Mouse (Mus musculus) cerebellum, adult 2 months (tissue): ENCODE measurements at regions not wholly inside any gene's neighbourhood (a gene's known extent, or its start where the extent isn't known, plus 50 kb on each side); places are given as distances from the start of the nearest gene placed in this dataset.

Source experiments
- DNase-seq, 2 experiments: peaks; one replicate each; pipeline ENCODE4 v3.0.0; 2021
- H3K27ac ChIP-seq: fragments of 200-500 bp; 2 replicates; pipeline ENCODE4 v1.5.1; 2012; ENCODE audit warnings: low read length, control low read depth, inconsistent platforms; ENCODE audit not compliant: insufficient read depth
- H3K27me3 ChIP-seq: fragments of 200-500 bp; 2 replicates; pipeline ENCODE4 v1.6.1; 2012; ENCODE audit warnings: inconsistent platforms, mild to moderate bottlenecking, low read length, moderate library complexity; ENCODE audit not compliant: control insufficient read depth, insufficient read depth
- H3K4me1 ChIP-seq: fragments of 200-500 bp; 2 replicates; pipeline ENCODE4 v1.6.1; 2011; ENCODE audit warnings: low read length; ENCODE audit not compliant: control insufficient read depth, insufficient read depth
- H3K4me3 ChIP-seq: fragments of 200-500 bp; replicated peaks from 2 replicates; pipeline ENCODE3; 2011; ENCODE audit warnings: mild to moderate bottlenecking, low read depth, low read length, control low read depth; ENCODE audit not compliant: insufficient read depth
- CTCF ChIP-seq: fragments of 200-500 bp; IDR thresholded peaks from 2 replicates; pipeline ENCODE4 v1.5.1; 2011; ENCODE audit warnings: low read depth, mild to moderate bottlenecking, control low read depth, low read length, moderate library complexity, borderline replicate concordance; ENCODE audit not compliant: insufficient read depth
- POLR2A ChIP-seq: fragments of 200-500 bp; IDR thresholded peaks from 2 replicates; pipeline ENCODE4 v1.6.1; 2011; ENCODE audit warnings: low read length, control low read depth, borderline replicate concordance; ENCODE audit not compliant: insufficient read depth
- WGBS: fragments of 180-500 bp; shearing (Covaris S2); methylation state at CpG from one replicate; pipeline ENCODE4 v1.1.7; 2018; 5-methylcytosine and 5-hydroxymethylcytosine counted together

DNA sequence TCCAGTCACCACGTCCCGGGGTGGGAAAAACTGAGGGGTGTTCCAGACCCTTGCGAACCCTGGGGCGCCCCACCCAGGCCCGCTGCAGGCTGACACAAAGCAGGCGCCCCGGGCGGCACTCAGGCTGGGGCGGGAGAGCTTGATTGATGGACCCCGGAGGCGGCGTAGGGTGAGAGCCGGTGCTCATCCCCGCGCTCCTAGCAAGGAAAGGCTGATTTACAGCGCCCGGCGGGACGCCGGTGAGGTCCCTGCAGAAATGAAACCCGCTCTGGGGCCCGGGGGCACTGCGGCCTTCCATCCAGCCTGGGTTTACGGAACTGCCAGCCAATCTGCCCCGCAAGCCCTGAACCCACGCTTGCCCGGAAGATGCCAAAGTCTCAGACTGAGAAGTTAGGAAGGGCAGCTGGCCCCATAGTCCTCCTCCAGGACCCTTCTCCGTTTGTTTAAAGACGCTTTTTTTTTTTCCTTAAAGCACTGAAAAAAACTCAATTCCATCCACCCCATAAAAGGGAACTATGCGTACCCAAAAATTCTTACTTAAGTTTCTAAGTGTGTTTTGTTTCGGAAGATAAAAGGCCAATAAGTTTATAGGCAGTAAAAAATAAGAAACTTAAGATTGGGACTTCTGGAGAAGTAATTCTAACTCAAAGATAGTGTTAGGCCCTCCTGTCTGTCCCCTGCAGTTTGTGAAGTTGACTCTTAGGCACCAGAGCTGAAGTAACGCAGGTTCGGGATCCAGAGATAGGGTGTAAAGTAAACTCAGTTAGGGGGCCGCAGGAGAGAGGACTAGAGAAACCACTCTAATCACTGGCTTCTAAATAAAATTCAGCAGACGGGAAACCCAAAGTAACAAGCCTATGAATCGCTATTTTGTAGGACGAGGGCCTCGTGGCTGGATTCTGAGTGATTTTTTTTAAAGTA lies 263.4 kb upstream of the Nfe2l3 start:
- no peak for TF ChIP-seq CTCF
- no peak for TF ChIP-seq POLR2A
- WGBS = 38% methylated on average over 38 of the region's 38 CpGs
- no peak overlapping the region for H3K4me3 ChIP-seq
- H3K27ac ChIP-seq = no peak overlapping the region
- peaks cover 14% of the 10 kb centered on the region; the same call in 1 of the 2 replicates for H3K27me3 ChIP-seq
- no peaks in the 10 kb centered on the region for H3K4me1 ChIP-seq
- no peak for DNase-seq

DNA sequence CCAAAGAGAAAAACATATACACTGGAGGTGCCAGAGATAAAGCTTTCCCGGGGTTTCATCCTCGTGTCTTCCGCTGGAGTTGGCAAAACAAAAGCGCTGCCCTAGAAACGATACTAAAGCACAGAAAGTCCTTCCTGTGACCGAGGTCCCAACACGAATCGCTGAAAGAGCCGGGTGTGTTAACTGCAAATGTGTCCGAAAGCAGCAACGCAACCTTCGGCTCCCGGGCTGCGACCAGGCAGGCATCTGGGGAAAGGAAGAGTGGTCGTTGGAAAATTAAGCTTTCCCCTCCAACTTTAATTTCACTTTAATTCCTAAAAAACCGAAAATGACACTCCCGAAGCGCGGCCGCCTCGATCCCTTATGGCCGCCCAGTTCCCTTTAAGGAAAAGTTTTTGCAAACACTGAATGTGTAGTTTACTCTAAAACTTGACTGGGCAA lies 262.5 kb upstream of the Nfe2l3 start:
- no peak overlapping the region for H3K27ac ChIP-seq

DNA sequence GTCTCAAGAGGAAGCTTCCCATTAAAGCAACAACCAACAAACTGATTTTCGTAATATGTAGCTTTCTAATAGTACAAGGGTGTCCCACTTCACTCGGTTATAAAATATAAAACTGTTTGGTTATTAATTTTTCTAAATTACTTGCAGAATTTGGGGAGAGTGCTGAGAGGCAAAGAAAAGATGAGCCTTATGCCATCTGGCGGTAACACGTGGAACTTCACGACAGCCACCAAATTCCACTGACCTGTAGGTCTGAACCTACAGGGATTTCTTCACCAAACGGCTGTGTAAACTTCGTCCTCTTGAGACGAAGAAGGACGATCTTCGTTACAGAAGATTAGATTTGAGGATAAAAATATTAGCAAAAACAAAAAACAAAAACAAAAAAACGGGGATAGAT lies 262.1 kb upstream of the Nfe2l3 start:
- Histone ChIP-seq H3K27me3 (peaks cover 16% of the 10 kb centered on the region; the same call in 1 of the 2 replicates), H3K27ac (no peak overlapping the region), H3K4me3 (no peak overlapping the region), H3K4me1 (no peaks in the 10 kb centered on the region)
- peak; percentile 54 for TF ChIP-seq CTCF
- no peak for TF ChIP-seq POLR2A
- WGBS = 6% methylated on average over 11 of the region's 11 CpGs
- peak in 1 of 2 experiments; percentile 36 for DNase-seq

More for the DNA sequence above, 262.5 kb upstream of the Nfe2l3 start:
- WGBS = 20% methylated on average over 22 of the region's 22 CpGs
- DNase-seq = no peak
- no peaks in the 10 kb centered on the region for H3K4me1 ChIP-seq
- no peak overlapping the region for H3K4me3 ChIP-seq
- TF ChIP-seq CTCF (no peak), POLR2A (no peak)
- peaks cover 15% of the 10 kb centered on the region; the same call in 1 of the 2 replicates for H3K27me3 ChIP-seq

DNA sequence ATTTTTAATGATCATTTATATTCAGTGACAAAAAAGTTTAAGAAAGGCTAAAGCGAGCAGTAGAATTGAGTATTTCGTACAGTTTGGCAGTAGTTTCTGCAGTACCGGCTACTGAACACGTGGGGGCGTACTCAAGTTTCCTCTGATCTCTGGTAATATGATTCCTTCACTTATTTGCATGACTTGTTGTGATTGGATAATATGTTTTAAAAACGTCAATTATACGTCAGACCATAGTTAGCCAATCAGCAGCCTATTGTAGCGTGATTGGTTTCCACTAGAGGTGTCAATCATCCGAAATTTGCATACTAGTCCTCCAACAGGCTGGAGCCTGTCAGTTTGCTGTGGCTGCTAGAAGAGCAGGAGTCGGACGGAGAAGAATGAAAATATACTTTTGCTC lies 261.6 kb upstream of the Nfe2l3 start:
- H3K4me1 ChIP-seq = no peaks in the 10 kb centered on the region
- TF ChIP-seq CTCF (no peak), POLR2A (no peak)
- no peak overlapping the region for H3K4me3 ChIP-seq
- no peak for DNase-seq
- 6% methylated on average over 11 of the region's 11 CpGs for WGBS
- H3K27ac ChIP-seq = no peak overlapping the region
- H3K27me3 ChIP-seq = peaks cover 16% of the 10 kb centered on the region; the same call in 1 of the 2 replicates

DNA sequence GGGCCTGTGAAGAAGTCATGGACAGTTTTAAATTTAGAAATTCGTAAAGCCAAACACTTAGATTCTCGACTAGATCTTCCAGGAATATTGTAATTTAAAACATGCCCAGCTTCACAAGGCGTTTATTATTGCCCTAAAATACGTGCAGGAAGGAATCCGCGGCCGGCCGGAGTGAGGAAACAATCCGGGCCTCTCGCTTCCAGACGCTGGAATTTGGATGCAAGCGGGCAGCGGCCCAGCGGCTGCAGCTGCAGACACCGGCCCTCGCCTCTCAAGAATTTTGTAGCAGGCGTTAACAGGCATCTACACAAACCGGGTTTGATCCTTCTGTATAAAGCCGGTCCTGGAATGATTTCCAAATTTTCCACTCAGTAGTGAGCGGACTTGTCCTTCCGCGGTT lies 260.7 kb upstream of the Nfe2l3 start:
- Histone ChIP-seq H3K4me1 (no peaks in the 10 kb centered on the region), H3K27me3 (peaks cover 19% of the 10 kb centered on the region; the same call in 1 of the 2 replicates), H3K4me3 (no peak overlapping the region), H3K27ac (no peak overlapping the region)
- 14% methylated on average over 22 of the region's 22 CpGs for WGBS
- DNase-seq = peak in 1 of 2 experiments; percentile 27
- no peak for TF ChIP-seq CTCF
- TF ChIP-seq POLR2A = no peak

DNA sequence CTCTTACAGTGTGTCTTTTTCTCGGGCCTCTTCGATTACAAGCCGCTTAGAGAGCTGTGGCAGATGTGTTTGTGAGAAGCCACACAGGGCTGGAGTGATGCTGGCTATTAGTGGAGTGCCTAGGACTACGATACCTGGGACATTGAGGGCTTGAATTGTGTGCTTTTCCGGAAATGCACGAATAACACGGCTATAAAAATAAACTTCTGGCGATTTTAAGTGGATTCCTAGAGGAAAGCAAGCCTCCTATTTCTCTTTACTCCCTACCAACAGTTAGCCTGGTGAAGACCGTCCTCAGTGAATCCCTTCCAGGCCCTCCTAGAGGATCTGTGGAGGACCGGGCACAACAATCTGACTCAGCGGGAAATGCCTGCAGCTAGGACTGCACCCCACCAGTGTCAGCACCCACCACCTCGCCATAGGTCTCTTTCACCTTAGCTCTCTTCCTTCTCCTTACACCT lies 260.1 kb upstream of the Nfe2l3 start:
- Histone ChIP-seq H3K4me3 (no peak overlapping the region), H3K27ac (no peak overlapping the region), H3K4me1 (no peaks in the 10 kb centered on the region), H3K27me3 (peaks cover 21% of the 10 kb centered on the region; the same call in 1 of the 2 replicates)
- no peak for DNase-seq
- WGBS = 22% methylated on average over 12 of the region's 12 CpGs
- no peak for TF ChIP-seq POLR2A
- TF ChIP-seq CTCF = no peak

DNA sequence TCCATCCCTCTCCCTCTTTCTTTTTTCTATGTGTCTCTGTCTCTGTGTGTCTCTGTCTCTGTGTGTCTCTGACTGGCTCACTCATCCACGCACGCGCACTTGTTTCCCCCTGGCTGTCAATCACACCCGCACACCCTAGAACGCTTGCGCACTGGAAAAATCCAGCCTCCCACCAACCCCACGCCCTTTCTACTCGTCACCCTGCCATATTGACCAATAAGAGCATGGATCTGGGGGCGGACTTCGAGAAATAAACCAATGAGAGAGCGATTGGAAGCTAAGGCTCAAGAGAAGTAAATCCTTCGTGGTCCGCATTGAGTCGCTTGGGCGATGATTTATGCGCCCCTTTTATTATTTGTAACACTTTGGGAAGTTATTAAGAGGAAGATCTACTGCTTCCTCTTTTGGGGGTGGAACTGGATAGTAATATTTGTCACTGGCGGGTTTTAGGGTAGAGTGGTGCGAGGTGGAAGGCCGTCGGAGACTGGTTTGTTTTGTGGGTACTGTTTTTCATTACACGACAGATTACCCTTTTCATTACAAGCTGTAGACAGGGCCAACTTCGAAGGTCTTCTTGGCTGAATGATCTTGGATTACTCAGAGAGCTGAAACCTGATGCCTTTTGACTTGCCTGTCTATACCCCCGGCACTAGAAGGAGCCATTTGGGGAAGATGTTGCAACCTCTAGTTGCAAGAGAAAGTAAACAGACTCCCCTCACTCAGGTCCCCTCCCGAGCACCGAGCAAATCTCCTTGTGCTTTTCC lies 259.4 kb upstream of the Nfe2l3 start:
- no peak for DNase-seq
- H3K4me1 ChIP-seq = no peaks in the 10 kb centered on the region
- no peak overlapping the region for H3K4me3 ChIP-seq
- H3K27me3 ChIP-seq = peaks cover 24% of the 10 kb centered on the region; the same call in 1 of the 2 replicates
- 7% methylated on average over 25 of the region's 25 CpGs for WGBS
- H3K27ac ChIP-seq = no peak overlapping the region
- TF ChIP-seq CTCF (no peak), POLR2A (no peak)
